Mouse (Mus musculus): ENCODE results near the gene Ccdc92b.

Gene Ccdc92b

DNA sequence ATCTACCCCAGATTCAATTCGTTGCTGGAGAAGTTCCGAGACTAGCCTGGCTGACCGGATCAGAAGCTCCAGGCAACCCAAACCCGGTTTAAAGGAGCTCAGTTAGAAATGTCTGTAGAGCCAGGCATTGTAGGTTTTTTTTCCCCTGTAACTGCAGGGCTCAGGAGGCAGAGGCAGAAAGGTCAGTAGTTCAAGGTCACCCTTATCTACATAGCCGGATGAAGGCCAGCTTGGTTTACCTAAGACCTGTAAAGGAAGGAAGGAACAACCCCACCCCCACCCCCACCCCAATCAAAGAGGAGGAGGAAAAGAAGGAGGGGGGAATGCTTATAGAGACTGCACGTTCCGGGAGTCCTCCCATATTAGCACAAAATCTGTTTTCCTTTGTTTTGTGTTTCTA, 8.0 kb upstream of the Ccdc92b start:
- no peak for DNase-seq (ENCODE audit: low spot score)

DNA sequence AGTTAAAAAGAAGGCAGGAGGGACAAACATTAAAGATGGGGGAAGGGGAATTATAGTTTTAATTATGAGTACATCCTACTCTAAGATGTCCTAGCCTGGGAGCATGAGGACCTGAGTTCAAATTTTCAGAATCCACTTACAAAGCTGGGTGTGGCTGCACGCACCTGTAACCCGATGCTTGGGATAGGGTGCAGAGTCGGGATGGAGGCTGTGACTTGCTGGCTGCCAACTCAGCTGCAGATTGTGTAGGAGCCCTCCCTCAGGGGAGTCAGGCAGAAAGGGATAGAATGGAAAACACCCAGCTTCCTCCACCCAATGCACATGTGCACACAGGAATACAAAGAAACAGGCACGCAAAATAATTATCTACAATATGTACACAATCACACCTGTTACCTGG, 6.0 kb upstream of the Ccdc92b start:
- DNase-seq (ENCODE audit: low spot score): no peak

DNA sequence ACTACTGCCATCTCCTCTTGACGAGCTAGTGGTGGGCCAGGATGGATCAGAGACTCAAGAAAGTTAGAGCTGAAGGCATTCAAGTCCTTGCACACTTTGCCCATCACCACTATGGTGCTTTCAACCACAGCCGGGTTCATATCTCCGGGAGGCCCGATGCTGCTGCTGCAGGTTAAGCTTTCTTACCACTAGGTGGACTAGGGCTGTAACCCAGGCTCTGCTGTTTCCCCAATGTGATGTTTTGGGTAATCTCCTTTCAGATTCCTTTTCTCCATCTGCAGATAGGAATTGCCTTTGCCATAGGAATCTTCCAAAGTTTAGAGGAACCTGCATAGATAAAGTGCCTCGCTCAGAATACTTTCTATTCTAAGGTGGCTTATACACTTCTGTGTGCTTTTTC, 3.8 kb upstream of the Ccdc92b start:
- no peak for DNase-seq (ENCODE audit: low spot score)

DNA sequence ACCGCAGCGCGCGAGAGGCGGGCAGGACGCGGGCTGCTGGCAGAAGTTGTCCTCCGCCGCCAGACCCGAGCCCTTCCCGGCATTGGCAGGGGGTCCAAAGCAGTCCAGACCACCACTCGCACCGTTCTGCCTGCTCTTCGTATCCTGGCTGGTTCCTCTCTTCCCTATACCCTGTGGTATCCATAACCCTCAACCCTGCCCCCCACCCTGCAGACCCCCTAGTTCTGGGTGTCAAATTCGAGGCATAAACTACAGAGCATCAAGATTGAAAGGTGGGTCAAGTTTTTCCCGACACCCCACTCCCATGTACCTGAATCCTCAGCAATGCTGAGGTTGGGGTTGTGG, 523 bp downstream of the Ccdc92b start:
- no peak for DNase-seq (ENCODE audit: low spot score)

DNA sequence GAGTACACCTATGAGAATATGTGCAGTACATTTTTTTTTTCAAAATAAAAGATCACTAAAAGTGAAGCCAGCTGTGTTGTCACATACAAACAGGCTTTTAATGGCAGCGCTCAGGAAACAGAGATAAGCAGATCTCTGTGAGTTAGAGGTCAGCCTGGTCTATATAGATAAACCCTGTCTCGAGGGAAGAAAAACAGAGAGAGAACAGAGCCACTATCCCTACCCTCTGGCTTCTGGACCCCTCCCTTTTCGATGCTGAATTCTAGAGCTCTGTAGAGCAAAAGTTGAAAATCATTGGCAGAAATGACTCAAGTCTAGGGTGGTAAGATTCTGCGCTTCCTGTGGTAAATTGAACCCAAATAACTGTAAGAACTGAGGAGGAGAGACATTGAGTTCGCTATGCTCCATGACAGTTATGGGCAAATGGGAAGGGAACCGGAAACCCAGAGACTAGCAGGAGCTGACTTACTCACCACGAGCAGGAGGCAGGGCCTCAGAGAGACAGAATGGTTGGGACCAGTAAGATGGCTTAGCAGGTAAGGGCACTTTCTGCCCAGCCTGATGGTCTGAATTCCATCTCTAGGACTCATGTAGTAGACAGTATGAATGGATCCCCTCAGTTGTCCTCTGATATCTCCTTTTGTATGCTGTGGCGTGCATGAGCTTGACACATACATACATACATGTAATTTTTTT, 2.7 kb downstream of the Ccdc92b start:
- DNase-seq (ENCODE audit: low spot score): no peak

DNA sequence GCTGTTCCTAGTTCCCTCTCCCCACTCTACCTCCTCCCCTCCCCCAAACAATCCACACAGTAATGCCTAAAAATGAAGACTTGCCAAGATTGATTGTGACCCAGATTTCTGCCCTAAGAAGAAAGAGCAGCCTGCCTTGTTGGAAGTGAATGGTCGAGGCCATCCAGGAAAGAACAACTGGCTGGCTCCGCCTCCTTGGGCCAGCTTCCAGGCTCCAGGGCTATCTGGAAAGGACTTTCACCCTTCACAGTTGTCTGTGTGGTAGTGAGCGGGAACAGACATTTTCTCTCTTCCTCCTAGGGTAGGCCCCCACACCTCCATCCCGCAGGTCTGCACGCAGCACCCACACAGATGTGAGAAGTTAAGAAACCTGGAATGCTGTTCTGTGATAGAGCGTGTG, 4.3 kb downstream of the Ccdc92b start:
- DNase-seq (ENCODE audit: low spot score): no peak

DNA sequence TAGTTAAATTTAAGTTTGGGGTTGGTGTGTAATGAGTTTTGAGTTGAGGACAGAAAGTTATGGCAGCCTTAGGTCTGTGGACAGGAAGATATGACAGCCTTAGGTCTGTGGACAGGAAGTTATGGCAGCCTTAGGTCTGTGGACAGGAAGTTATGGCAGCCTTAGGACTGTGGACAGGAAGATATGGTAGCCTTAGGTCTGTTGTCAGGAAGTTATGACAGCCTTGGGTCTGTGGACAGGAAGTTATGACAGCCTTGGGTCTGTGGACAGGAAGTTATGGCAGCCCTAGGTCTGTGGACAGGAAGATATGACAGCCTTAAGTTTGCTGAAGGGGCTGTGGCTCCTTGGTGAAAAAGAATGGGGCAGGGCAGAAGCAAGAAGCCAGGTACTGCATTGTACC, 5.9 kb downstream of the Ccdc92b start:
- no peak for DNase-seq (ENCODE audit: low spot score)

DNA sequence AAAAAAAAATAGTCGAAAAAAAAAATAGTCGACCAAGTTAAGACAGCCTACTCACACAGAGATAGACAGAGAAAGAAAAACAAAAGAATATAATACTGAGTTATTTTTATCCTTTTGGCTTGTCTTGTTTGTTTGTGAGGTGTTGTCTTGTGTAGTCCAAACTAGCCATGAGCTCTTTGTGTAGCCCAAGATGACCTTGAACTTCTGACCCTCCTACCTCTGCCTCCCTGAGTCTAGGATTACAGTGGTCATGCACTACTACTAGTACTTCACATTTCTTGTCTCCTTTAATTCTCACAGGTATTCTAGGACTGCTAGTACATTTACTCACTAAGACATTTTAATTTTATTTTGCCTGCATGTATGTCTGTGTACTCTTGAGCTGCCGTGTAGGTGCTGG, 8.1 kb downstream of the Ccdc92b start:
- no peak for DNase-seq (ENCODE audit: low spot score)

DNA sequence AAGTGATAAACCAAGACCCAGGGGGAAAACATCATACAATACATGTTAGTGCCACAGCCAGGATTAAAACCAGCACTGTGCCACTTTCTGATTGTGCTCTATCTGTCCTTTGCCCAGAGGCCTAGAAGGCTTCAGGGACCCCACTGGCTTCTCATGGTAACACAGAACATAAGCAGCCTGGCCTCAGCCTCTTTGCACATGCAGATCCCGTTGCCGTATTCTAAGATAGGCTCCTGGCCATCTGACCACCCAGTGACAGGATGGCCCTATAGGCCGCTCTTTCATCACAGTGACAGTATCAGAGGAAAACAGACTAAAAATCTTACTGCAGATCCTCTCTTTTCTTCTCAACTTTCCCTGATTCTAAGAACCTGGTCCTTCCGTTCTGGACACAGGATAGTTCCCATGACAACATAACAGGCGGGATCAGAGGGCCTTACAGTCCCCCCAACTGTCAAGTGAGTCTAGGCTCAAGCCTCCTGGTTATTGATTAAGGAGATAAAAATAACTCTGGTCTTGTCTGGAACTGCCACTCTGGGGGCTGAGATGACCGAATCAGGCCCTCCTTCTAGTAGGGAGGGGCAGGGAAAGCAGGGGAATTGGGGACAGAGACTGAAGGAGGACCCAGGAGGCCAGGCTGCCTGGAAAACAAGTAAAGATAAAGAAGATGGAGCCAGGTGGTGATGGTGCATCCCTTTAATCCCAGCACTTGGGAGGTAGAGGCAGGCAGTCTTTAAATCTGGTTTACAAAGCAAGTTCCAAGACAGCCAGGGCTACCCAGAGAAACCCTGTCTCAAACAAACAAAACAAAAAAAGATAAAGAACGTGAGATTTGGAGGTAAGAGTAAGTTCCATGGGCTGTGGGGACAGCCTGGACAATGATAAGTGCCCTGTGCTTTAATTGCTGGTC, 12.7 kb downstream of the Ccdc92b start:
- no peak for DNase-seq (ENCODE audit: low spot score)

DNA sequence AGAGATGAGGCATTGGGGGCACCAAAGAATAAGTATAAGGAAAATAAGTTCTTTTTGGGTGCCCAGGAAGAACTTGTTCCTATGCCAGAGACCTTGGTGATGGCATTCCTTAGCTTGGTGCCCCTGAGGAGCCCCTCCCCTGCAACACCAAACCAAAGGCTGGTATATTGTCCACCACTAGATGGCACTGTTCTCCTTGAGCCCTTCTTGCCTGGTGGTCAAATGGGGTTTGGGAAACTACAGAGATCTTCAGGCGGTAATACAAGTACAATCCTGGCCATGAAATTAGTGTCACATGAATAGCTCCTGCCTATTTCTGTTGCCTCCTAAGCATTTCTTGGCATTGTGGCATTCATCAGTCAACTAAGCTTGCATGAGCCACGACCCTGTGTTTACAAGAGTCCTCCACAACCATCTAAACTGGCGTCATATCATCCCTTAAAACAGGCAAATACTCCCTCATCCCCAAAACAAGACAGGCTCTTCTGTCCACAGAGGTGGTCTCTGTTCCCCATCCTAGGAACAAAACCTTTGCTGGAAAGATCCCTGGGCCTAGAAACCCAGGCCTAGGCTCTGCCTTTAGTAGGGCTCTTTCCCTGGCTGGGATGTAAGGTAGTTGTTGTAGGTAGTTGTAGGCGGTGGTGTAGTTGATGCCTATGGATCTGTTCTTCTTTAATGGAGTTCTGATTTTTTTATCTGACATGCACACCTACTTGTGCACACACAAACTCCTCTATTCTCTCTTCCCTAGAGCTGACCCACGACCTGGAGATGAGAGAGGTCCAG, 15.3 kb downstream of the Ccdc92b start:
- peak; percentile 56 for DNase-seq (ENCODE audit: low spot score)

DNA sequence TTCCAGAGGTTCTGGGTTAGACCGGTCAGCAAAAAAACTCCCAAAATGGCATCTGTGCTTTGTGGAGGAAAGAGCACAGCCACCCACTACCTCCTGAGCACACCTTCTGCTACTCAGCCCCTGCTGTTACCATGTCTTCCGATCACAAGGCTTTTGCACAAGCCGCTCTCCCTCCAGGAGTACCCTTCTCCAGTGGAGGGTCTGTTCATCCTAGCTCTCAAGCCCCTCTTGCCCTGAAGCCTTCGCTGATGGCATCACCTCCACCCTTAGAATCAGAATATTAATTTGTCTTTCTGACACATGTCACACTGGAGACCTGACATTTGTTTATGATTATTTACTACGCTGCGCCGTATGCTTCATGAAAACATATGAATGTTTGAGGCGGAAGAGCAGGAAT, 18.1 kb downstream of the Ccdc92b start:
- DNase-seq (ENCODE audit: low spot score): no peak

DNA sequence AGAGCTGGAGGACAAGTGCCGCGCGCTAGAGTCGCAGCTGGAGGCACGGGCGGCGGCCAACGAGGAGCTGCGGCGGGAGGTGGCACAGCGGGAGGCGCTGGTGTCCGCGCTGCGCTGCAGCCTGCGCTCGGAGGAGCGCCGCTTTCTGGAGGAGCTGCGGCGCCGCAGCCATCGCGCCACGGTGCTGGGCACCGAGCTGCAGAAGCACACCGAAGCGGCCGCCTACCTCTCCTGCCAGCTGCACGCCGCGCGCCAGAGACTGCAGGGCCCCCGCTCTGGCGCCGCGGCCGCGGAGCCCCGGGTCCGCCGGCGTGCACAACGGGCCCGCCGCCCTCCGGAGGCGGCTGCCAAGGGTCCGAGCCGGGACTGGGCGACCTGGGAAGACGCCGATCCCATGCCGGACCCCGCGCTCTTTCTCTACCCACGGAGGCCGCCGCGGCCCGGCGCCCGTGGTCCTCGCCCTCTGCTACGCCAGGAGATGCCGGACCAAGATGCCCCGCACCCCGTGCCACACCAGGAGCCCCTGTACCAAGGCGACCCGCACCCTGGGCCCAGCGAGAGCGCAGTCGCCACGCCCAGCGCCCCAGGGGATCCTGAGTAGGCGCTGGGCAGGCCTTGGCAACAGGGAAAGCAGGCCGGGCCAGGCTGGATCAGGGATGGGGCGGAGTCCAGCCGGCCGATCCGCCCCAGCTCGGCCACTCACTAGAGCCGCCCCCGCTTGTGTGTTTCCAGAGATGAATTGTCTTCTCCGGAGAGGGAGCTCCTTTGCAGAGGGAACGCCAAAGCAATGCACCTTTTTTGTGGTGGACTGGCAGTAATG, 18.8 kb downstream of the Ccdc92b start:
- peak; percentile 72 for DNase-seq (ENCODE audit: low spot score)

DNA sequence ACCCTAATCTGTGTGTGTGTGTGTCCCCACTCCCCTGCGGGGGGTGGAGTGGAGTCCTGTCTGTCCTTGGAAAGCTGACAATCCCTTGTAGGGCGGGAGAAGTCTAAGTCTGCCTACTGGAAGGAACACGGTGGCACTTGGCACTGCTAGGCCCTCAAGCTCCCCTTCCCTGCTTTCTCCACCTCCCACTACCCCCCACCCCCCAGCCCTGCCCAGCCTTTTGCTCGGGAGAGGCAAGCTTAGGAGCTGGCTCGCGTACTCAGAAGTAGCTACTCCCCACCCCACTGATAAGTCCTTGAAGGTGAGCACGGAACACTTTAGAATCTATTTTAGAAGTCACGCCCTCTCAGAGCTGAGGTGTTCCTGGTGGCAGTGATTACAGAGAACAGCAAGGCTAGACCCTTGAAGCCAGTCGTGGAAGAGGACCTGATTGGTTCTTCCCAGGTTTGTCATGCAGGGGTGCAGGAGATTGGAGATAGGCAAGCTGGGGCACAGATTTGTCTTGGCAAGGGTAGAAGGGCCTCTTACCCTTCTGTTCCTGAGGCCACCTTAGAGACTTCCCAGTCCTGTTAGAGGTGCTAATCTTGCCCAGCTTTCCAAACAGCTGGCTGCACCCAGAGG, 19.5 kb downstream of the Ccdc92b start:
- no peak for DNase-seq (ENCODE audit: low spot score)

DNA sequence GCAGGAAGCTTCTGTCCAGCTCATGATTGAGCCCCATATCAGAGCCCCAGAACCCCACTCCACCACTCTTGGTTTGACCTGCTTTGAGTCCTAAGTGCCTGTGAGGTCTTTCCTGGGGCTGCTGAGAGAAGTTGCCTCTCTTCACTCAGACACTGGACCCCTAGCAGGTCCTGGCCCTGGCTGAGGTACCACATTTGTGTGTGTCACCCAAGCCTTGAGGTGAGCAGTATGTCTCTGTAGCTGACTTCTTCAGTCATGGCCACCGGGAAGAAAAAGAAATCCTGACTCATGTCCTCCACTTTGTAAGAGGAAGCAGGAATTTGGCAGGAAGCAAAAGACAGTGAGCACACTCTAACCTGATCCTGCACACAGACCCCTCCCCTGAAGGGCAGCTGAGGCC, 20.2 kb downstream of the Ccdc92b start:
- DNase-seq (ENCODE audit: low spot score): no peak

DNA sequence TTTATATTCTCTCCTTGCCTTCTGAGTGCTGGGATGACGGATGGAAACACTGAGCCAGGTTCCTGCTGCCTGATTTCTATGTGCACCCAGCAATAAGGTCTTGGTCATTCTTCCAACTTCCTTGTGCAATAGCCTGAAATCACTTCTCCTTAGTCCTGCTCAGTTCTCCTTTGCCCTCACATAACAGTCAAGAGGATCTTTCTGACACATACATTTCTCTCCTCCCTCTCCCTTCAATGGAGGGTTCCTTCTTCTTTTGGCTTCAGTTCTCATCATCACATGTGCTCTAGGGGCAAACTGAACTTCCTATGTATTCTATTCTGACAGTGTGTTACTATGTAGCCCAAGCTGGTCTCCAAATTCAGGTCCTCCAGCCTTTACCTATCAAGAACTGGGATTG, 28.6 kb downstream of the Ccdc92b start:
- no peak for DNase-seq (ENCODE audit: low spot score)

DNA sequence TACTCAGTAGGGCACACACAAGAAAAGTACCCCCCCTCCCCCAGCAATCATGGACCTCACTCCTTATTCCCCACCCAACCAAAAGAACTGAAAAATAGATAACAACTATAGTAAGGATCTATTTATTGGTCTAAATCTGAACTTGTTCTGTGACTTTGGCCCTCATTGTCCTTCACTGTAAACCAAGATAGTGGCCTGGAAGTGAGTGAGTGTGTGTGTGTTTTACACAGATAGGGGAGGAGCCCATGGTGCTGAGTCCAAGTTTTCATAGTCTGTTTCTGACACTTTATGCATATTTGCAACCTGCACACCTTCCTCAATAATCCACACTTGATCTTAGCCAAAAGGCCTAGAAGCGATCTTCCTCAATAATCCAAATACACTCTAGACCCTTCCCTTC, 29.3 kb downstream of the Ccdc92b start:
- no peak for DNase-seq (ENCODE audit: low spot score)

DNA sequence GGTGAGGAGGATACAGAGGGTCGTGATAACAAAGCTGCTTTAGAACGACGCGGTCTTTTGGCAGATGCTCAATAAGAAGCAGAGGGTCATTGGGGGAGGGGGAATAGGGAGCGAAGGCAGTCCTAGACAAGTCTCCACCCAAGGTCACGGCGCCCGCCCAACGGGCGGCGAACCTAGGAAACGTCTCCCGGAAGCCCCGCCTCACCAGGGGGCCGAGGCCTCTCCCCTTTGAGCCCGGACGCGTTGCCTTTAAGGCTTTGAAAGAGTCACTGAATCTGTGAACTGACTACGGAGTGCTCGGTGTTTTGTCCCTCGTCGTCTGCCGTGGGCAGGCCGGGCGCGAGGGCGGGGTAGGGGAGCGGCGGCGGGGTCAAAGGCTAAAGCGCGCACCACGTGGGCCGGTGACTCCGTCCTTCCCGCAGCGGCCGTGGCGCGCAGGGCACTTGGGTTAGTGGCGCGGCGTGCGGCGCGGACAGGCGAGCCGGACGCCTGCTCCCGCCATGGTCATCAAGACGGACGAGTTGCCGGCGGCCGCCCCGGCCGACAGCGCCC, 29.8 kb downstream of the Ccdc92b start, which contains the start of gene Cluh:
TSS of gene Cluh (plus strand) at position 401 of the 552 bp plus-strand sequence.
- peak; percentile 98 for DNase-seq (ENCODE audit: low spot score)

DNA sequence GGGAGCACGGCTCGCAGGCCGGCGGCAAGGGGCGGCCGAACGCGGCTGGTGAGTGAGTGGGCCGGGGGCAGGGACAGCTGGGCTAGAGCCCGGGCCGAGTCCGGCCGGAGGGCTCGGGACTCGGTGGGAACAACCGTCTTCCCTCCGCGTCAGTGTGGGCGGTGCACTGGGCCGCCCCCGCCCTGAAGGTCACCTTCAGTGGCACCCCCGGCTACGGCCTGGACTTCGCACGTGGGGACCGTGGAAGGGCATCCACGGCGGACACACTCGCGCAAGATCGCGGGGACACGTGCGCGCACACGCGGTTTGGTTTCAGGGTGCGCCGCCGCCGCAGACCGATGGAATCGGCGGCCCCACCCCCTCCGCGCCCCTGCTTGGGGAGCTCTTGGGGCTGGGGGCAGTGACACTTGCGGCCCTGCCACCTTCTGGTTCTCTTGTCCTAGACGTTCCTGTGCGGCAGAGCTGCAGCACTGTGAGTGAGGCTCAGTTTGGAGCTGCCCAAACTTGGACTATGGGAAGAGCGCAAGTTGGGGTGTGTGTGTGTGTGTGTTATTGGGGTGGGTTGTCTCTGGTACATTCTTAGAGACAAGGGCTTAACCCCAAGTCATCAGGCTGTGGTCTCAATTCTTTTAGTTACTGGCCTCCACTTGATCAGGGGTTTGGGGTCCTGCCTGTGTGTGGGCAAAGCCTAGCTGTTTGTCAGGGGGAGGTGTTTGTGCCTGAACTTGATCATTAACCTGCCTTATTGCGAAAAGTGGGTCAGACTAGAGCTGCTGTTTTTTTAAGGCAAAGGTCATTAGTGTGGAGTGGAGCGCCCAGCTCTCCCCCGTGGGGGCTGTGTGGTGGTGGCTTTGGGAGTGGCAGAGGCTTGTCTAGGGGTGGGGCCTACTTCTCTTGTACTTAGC, 30.5 kb downstream of the Ccdc92b start:
- DNase-seq (ENCODE audit: low spot score): peak; percentile 40

DNA sequence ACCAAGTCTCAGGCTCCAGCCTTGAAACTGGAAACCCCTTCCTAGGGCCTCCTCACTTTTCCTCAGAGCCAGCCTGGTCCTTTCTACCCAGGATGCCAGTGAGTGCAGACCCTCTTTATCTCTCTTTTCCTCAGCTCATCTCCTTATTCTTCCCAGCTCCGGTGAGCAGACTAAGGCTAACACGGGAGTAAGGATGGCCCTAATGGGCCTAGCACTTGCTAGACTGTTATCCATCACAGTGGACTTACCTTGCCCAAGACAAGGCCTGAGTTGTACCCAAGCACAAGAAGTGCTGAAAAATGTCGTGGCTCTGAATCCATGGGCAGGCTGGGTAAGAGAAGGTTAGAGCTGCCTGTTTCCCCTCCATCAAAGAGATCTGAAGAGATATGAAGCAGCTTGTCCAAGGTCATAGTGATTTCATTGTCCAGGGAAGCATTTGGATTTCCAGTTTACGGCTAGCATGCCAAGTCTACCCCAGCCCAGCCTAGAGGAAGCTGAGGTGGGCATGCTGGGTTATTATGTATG, 31.2 kb downstream of the Ccdc92b start:
- no peak for DNase-seq (ENCODE audit: low spot score)

DNA sequence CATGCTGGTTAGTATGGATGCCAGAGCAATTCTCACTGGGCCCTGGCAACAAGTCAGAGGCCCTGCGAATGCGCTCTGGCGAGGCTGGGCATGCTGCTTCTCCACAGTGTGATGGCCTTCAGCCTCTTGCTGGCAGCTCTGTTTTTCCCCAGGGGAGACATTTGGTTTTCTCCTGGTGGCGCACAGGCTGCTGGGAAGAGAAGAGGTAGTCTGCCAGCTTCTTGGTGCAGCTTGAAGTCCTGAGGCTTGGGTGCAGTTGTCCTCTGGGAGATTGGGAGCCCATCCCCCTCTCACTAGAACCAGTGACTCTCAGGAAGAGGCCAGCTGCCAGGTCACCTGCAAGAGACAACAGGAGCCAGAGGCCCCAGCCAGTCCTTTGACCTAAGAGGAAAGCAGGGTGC, 33.4 kb downstream of the Ccdc92b start:
- no peak for DNase-seq (ENCODE audit: low spot score)
